Mouse (Mus musculus) lung, postnatal 0 days (tissue): ENCODE data around the gene Brap.

Source experiments
- CTCF ChIP-seq: IDR thresholded peaks from 2 replicates; pipeline ENCODE4 v1.5.1; 2016; ENCODE audit warnings: antibody characterized with exemption, mild to moderate bottlenecking
- EP300 ChIP-seq: IDR thresholded peaks from 2 replicates; pipeline ENCODE4 v1.6.1; 2016; ENCODE audit warnings: antibody characterized with exemption, mild to moderate bottlenecking, control low read depth

- no peak for TF ChIP-seq CTCF
- TF ChIP-seq EP300: no peak
Measured at GRCm38 (mm10) chr5:121639601-121640000, 20.8 kb upstream of the Brap start.
